Mouse (Mus musculus): Measurements from ENCODE around the gene Sowaha. TPM values are rescaled to one million over a fixed set of nuclear protein-coding genes. Genes with fewer than 3 reads are reported as not detected.

The Sowaha gene
- polyA plus RNA-seq, 1 experiment from 2014 or later = 0.38 TPM

- 71% methylated on average over 3 of the region's 3 CpGs for WGBS
- Histone ChIP-seq H3K27me3 (ENCODE audit: insufficient read depth, poor library complexity, severe bottlenecking) (peaks cover 62% of the 10 kb centered on the region), H3K36me3 (no peaks in the 10 kb centered on the region), H3K27ac (no peak overlapping the region), H3K4me1 (peaks cover 24% of the 10 kb centered on the region), H3K4me3 (no peak overlapping the region), H3K9me3 (no peaks in the 10 kb centered on the region)
- no peak for DNase-seq (ENCODE audit: low spot score)
Measured at GRCm38 (mm10) chr11:53458996-53459395, 21.1 kb downstream of the Sowaha start.

- peaks cover 14% of the 10 kb centered on the region; the same call in 1 of the 2 replicates for H3K4me1 ChIP-seq
- H3K9me3 ChIP-seq = no peaks in the 10 kb centered on the region
- H3K27me3 ChIP-seq (ENCODE audit: insufficient read depth, poor library complexity, severe bottlenecking) = peaks cover 47% of the 10 kb centered on the region
- no peak for DNase-seq (ENCODE audit: low spot score)
- H3K27ac ChIP-seq = peak overlapping the region; percentile 84
- peak overlapping the region; percentile 69 for H3K4me3 ChIP-seq
- 4% methylated on average over 29 of the region's 29 CpGs for WGBS
- H3K36me3 ChIP-seq = no peaks in the 10 kb centered on the region
Measured at GRCm38 (mm10) chr11:53457372-53457954, 22.6 kb downstream of the Sowaha start.

GRCm38 (mm10) chr11:53456474-53457371 lies 23.4 kb downstream of the Sowaha start, which contains the start of the genes Gm10447 and Shroom1:
Gene Gm10447 (minus strand): TSS chr11:53457110.
Gene Shroom1 (plus strand): TSS chr11:53457205.
- H3K36me3 ChIP-seq = no peaks in the 10 kb centered on the region
- peak within 1 kb of the TSS; percentile 69 for H3K4me3 ChIP-seq
- H3K27me3 ChIP-seq (ENCODE audit: insufficient read depth, poor library complexity, severe bottlenecking) = peaks cover 40% of the 10 kb centered on the region
- DNase-seq (ENCODE audit: low spot score) = peak; percentile 90
- peak within 1 kb of the TSS; percentile 84 for H3K27ac ChIP-seq
- H3K9me3 ChIP-seq = no peaks in the 10 kb centered on the region
- H3K4me1 ChIP-seq = peaks cover 11% of the 10 kb centered on the region; the same call in 1 of the 2 replicates
- 3% methylated on average over 42 of the region's 42 CpGs for WGBS

DNA sequence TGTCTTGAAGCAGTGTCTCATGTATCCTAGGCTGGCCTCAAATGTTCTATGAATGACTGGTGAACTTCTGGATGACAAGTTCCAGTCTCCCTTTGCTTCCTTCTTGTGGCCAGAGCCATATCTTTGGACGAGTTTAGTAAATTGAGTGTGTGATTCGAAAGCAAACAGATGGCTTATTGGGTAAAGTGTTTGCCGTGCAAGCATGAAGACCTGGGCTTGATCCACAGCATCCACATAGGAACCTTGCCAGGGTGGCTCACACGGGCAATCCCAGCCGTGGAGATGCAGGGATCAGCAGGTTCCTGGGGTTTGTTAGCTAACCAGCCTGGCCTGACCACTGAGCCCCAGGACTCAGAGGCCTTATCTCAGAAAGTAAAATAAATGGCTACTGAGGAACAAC lies 27.0 kb downstream of the Sowaha start:
- Histone ChIP-seq H3K27me3 (ENCODE audit: insufficient read depth, poor library complexity, severe bottlenecking) (peaks cover 8% of the 10 kb centered on the region; the same call in 1 of the 2 replicates), H3K4me3 (no peak overlapping the region), H3K27ac (no peak overlapping the region), H3K4me1 (peaks cover 14% of the 10 kb centered on the region; the same call in 1 of the 2 replicates), H3K9me3 (no peaks in the 10 kb centered on the region), H3K36me3 (no peaks in the 10 kb centered on the region)
- DNase-seq (ENCODE audit: low spot score) = no peak
- WGBS = 79% methylated on average over 5 of the region's 5 CpGs

GRCm38 (mm10) chr11:53452396-53452795 lies 27.7 kb downstream of the Sowaha start:
- peaks cover 2% of the 10 kb centered on the region; the same call in 1 of the 2 replicates for H3K27me3 ChIP-seq (ENCODE audit: insufficient read depth, poor library complexity, severe bottlenecking)
- peaks cover 12% of the 10 kb centered on the region; the same call in 1 of the 2 replicates for H3K4me1 ChIP-seq
- no peaks in the 10 kb centered on the region for H3K9me3 ChIP-seq
- no peak overlapping the region for H3K4me3 ChIP-seq
- H3K36me3 ChIP-seq = no peaks in the 10 kb centered on the region
- no peak for DNase-seq (ENCODE audit: low spot score)
- WGBS = 93% methylated on average over 9 of the region's 9 CpGs
- no peak overlapping the region for H3K27ac ChIP-seq

GRCm38 (mm10) chr11:53451361-53451760 lies 28.7 kb downstream of the Sowaha start:
- no peaks in the 10 kb centered on the region for H3K9me3 ChIP-seq
- H3K36me3 ChIP-seq = no peaks in the 10 kb centered on the region
- WGBS = 65% methylated on average over 2 of the region's 2 CpGs
- DNase-seq (ENCODE audit: low spot score) = no peak
- no peaks in the 10 kb centered on the region; the same call in 1 of the 2 replicates for H3K27me3 ChIP-seq (ENCODE audit: insufficient read depth, poor library complexity, severe bottlenecking)
- H3K4me1 ChIP-seq = peaks cover 6% of the 10 kb centered on the region; the same call in 1 of the 2 replicates
- no peak overlapping the region for H3K27ac ChIP-seq
- H3K4me3 ChIP-seq = no peak overlapping the region

- H3K27me3 ChIP-seq (ENCODE audit: insufficient read depth, poor library complexity, severe bottlenecking) = no peaks in the 10 kb centered on the region
Measured at GRCm38 (mm10) chr11:53450070-53450705, 29.9 kb downstream of the Sowaha start.

GRCm38 (mm10) chr11:53448529-53448928 lies 31.5 kb downstream of the Sowaha start:
- H3K4me3 ChIP-seq = no peak overlapping the region
- H3K9me3 ChIP-seq = no peaks in the 10 kb centered on the region
- no peaks in the 10 kb centered on the region for H3K36me3 ChIP-seq
- peaks cover 14% of the 10 kb centered on the region for H3K4me1 ChIP-seq
- H3K27me3 ChIP-seq (ENCODE audit: insufficient read depth, poor library complexity, severe bottlenecking) = no peaks in the 10 kb centered on the region
- H3K27ac ChIP-seq = no peak overlapping the region
- 80% methylated on average over 1 of the region's 1 CpGs for WGBS
- no peak for DNase-seq (ENCODE audit: low spot score)

More at GRCm38 (mm10) chr11:53450070-53450705, 29.9 kb downstream of the Sowaha start:
- H3K9me3 ChIP-seq = no peaks in the 10 kb centered on the region
- no peak for DNase-seq (ENCODE audit: low spot score)
- H3K4me3 ChIP-seq = 0 out of 2 replicates have a peak overlapping the region, but pooled peaks have one; percentile 3
- H3K4me1 ChIP-seq = peaks cover 14% of the 10 kb centered on the region
- 38% methylated on average over 15 of the region's 15 CpGs for WGBS
- H3K36me3 ChIP-seq = no peaks in the 10 kb centered on the region
- H3K27ac ChIP-seq = no peak overlapping the region

GRCm38 (mm10) chr11:53447996-53448395 lies 32.1 kb downstream of the Sowaha start:
- 83% methylated on average over 8 of the region's 8 CpGs for WGBS
- Histone ChIP-seq H3K27me3 (ENCODE audit: insufficient read depth, poor library complexity, severe bottlenecking) (no peaks in the 10 kb centered on the region), H3K4me3 (no peak overlapping the region), H3K36me3 (no peaks in the 10 kb centered on the region), H3K27ac (no peak overlapping the region), H3K4me1 (peaks cover 14% of the 10 kb centered on the region), H3K9me3 (no peaks in the 10 kb centered on the region)
- DNase-seq (ENCODE audit: low spot score) = no peak

GRCm38 (mm10) chr11:53446183-53446582 lies 33.9 kb downstream of the Sowaha start:
- no peak overlapping the region for H3K4me3 ChIP-seq
- no peak overlapping the region for H3K27ac ChIP-seq
- 87% methylated on average over 13 of the region's 13 CpGs for WGBS
- H3K4me1 ChIP-seq = peaks cover 24% of the 10 kb centered on the region
- no peak for DNase-seq (ENCODE audit: low spot score)
- no peaks in the 10 kb centered on the region for H3K9me3 ChIP-seq
- no peaks in the 10 kb centered on the region for H3K36me3 ChIP-seq
- H3K27me3 ChIP-seq (ENCODE audit: insufficient read depth, poor library complexity, severe bottlenecking) = no peaks in the 10 kb centered on the region

GRCm38 (mm10) chr11:53445562-53445961 lies 34.5 kb downstream of the Sowaha start:
- WGBS = 27% methylated on average over 13 of the region's 13 CpGs
- Histone ChIP-seq H3K9me3 (no peaks in the 10 kb centered on the region), H3K27ac (no peak overlapping the region)

GRCm38 (mm10) chr11:53443861-53444260 lies 36.2 kb downstream of the Sowaha start:
- Histone ChIP-seq H3K4me1 (peaks cover 18% of the 10 kb centered on the region), H3K27me3 (ENCODE audit: insufficient read depth, poor library complexity, severe bottlenecking) (no peaks in the 10 kb centered on the region), H3K36me3 (no peaks in the 10 kb centered on the region), H3K27ac (no peak overlapping the region), H3K4me3 (no peak overlapping the region), H3K9me3 (no peaks in the 10 kb centered on the region)
- no peak for DNase-seq (ENCODE audit: low spot score)
- WGBS = 47% methylated on average over 6 of the region's 6 CpGs

More at GRCm38 (mm10) chr11:53445562-53445961, 34.5 kb downstream of the Sowaha start:
- H3K36me3 ChIP-seq = no peaks in the 10 kb centered on the region
- peaks cover 21% of the 10 kb centered on the region for H3K4me1 ChIP-seq
- no peak overlapping the region for H3K4me3 ChIP-seq
- DNase-seq (ENCODE audit: low spot score) = no peak
- H3K27me3 ChIP-seq (ENCODE audit: insufficient read depth, poor library complexity, severe bottlenecking) = no peaks in the 10 kb centered on the region

All from heart, embryonic 10.5 days (tissue).